Mouse (Mus musculus): ENCODE results near the gene Skor1. TPM values are rescaled to one million over a fixed set of nuclear protein-coding genes. Genes with fewer than 3 reads are reported as not detected.

The Skor1 gene
- polyA plus RNA-seq, 1 experiment from 2014 or later = not detected

GRCm38 (mm10) chr9:63182306-63182960 is 33.7 kb upstream of the Skor1 start:
- H3K4me2 ChIP-seq (ENCODE audit: low read depth, low read length) = no peak overlapping the region
- no peak for ATAC-seq (replicated peaks; ENCODE audit: extremely low read depth, insufficient read depth, low FRiP score)
- WGBS = 45% methylated on average over 14 of the region's 14 CpGs
- H3K4me3 ChIP-seq (ENCODE audit: low read length) = no peak overlapping the region
- H3K9ac ChIP-seq (ENCODE audit: low read length) = no peak overlapping the region
- peaks cover 8% of the 10 kb centered on the region for H3K4me1 ChIP-seq (ENCODE audit: control insufficient read depth, insufficient read depth, low read length)
- H3K27ac ChIP-seq (ENCODE audit: low read length) = no peak overlapping the region
- H3K9me3 ChIP-seq (replicated peaks; ENCODE audit: control insufficient read depth, low read length) = no peaks in the 10 kb centered on the region
- 0 out of 2 replicates have a peak, but pooled peaks cover 4% of the 10 kb centered on the region for H3K36me3 ChIP-seq (ENCODE audit: control insufficient read depth, insufficient read depth)
- H3K27me3 ChIP-seq (ENCODE audit: control insufficient read depth, insufficient read depth, low read length) = 0 out of 2 replicates have a peak, but pooled peaks cover 2% of the 10 kb centered on the region

GRCm38 (mm10) chr9:63181337-63182178 is 32.8 kb upstream of the Skor1 start:
- H3K4me3 ChIP-seq (ENCODE audit: low read length) = no peak overlapping the region
- peaks cover 7% of the 10 kb centered on the region; the same call in 1 of the 2 replicates for H3K4me1 ChIP-seq (ENCODE audit: control insufficient read depth, insufficient read depth, low read length)
- 0 out of 2 replicates have a peak, but pooled peaks cover 2% of the 10 kb centered on the region for H3K27me3 ChIP-seq (ENCODE audit: control insufficient read depth, insufficient read depth, low read length)
- H3K27ac ChIP-seq (ENCODE audit: low read length) = no peak overlapping the region
- 0 out of 2 replicates have a peak, but pooled peaks cover 4% of the 10 kb centered on the region for H3K36me3 ChIP-seq (ENCODE audit: control insufficient read depth, insufficient read depth)
- no peak overlapping the region for H3K9ac ChIP-seq (ENCODE audit: low read length)
- no peak for ATAC-seq (replicated peaks; ENCODE audit: extremely low read depth, insufficient read depth, low FRiP score)
- WGBS = 75% methylated on average over 11 of the region's 11 CpGs
- H3K4me2 ChIP-seq (ENCODE audit: low read depth, low read length) = no peak overlapping the region
- H3K9me3 ChIP-seq (replicated peaks; ENCODE audit: control insufficient read depth, low read length) = no peaks in the 10 kb centered on the region

GRCm38 (mm10) chr9:63178296-63178695 is 29.5 kb upstream of the Skor1 start:
- Histone ChIP-seq H3K9me3 (replicated peaks; ENCODE audit: control insufficient read depth, low read length) (no peaks in the 10 kb centered on the region), H3K27me3 (ENCODE audit: control insufficient read depth, insufficient read depth, low read length) (0 out of 2 replicates have a peak, but pooled peaks cover 2% of the 10 kb centered on the region), H3K36me3 (ENCODE audit: control insufficient read depth, insufficient read depth) (0 out of 2 replicates have a peak, but pooled peaks cover 4% of the 10 kb centered on the region), H3K9ac (ENCODE audit: low read length) (no peak overlapping the region), H3K4me3 (ENCODE audit: low read length) (no peak overlapping the region), H3K4me2 (ENCODE audit: low read depth, low read length) (no peak overlapping the region), H3K4me1 (ENCODE audit: control insufficient read depth, insufficient read depth, low read length) (peaks cover 7% of the 10 kb centered on the region; the same call in 1 of the 2 replicates), H3K27ac (ENCODE audit: low read length) (no peak overlapping the region)
- 77% methylated on average over 8 of the region's 8 CpGs for WGBS
- ATAC-seq (replicated peaks; ENCODE audit: extremely low read depth, insufficient read depth, low FRiP score) = no peak

DNA sequence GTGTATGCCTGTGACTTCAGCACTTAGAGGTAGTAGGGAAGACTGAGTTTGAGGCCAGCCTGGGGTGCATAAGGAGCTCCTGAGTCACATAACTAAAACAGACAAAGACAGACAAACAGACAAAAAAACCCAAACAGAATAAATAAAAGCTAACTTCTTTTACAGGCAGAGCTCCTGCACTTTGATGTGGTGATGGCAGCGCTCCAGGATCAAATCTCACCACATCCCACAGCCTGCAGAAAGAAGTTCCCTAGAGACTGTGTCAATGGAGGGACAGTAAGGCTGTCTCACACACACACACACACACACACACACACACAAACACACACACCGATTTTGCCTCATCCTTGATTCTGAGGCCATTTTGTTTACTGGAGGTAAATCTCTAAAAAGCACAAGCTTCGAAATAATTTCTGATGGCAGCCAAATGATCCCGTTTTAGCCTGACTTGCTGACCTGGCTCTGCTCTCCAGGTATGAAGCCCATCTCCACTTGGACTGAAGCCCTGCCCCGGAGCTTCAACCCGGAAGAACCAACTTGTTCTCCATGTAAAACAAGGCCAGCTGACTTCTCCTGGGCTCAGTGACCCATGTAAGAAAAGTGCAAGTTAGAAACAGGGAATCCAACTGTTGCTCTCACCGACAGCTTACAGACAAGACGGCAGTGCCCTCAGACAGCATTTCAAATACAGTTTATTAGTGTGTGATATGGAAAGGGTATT is 25.4 kb upstream of the Skor1 start:
- H3K4me1 ChIP-seq (ENCODE audit: control insufficient read depth, insufficient read depth, low read length) = no peaks in the 10 kb centered on the region
- H3K4me2 ChIP-seq (ENCODE audit: low read depth, low read length) = no peak overlapping the region
- no peak overlapping the region for H3K4me3 ChIP-seq (ENCODE audit: low read length)
- H3K9me3 ChIP-seq (replicated peaks; ENCODE audit: control insufficient read depth, low read length) = 0 out of 2 replicates have a peak, but pooled peaks cover under 1% of the 10 kb centered on the region
- H3K9ac ChIP-seq (ENCODE audit: low read length) = no peak overlapping the region
- H3K27ac ChIP-seq (ENCODE audit: low read length) = no peak overlapping the region
- no peak for ATAC-seq (replicated peaks; ENCODE audit: extremely low read depth, insufficient read depth, low FRiP score)
- 86% methylated on average over 8 of the region's 8 CpGs for WGBS
- H3K27me3 ChIP-seq (ENCODE audit: control insufficient read depth, insufficient read depth, low read length) = no peaks in the 10 kb centered on the region
- H3K36me3 ChIP-seq (ENCODE audit: control insufficient read depth, insufficient read depth) = peaks cover 3% of the 10 kb centered on the region

GRCm38 (mm10) chr9:63171951-63172350 is 23.2 kb upstream of the Skor1 start:
- Histone ChIP-seq H3K36me3 (ENCODE audit: control insufficient read depth, insufficient read depth) (peaks cover 4% of the 10 kb centered on the region), H3K27ac (ENCODE audit: low read length) (no peak overlapping the region), H3K4me3 (ENCODE audit: low read length) (no peak overlapping the region), H3K27me3 (ENCODE audit: control insufficient read depth, insufficient read depth, low read length) (no peaks in the 10 kb centered on the region), H3K4me1 (ENCODE audit: control insufficient read depth, insufficient read depth, low read length) (no peaks in the 10 kb centered on the region), H3K9ac (ENCODE audit: low read length) (no peak overlapping the region), H3K4me2 (ENCODE audit: low read depth, low read length) (no peak overlapping the region), H3K9me3 (replicated peaks; ENCODE audit: control insufficient read depth, low read length) (0 out of 2 replicates have a peak, but pooled peaks cover 2% of the 10 kb centered on the region)
- 32% methylated on average over 2 of the region's 2 CpGs for WGBS
- no peak for ATAC-seq (replicated peaks; ENCODE audit: extremely low read depth, insufficient read depth, low FRiP score)

DNA sequence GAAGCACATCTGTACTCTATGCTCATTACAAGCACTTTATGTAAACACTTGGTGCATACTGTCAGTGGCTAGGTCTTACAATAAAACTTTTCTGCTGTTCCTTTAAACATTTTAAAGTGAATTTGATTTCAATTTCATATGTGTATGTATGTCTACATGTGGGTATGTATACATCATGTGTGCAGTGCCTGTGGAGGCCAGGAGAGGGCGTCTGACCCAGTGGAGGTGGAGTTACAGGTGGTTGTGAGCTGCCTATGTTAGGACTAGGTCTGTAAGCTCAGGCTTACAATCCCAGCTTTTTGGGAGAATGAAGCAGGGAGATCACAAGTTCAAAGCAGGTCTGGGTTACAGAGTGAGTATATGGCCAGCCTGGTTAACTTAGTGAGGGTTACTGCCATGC is 20.4 kb upstream of the Skor1 start:
- Histone ChIP-seq H3K4me2 (ENCODE audit: low read depth, low read length) (no peak overlapping the region), H3K27ac (ENCODE audit: low read length) (no peak overlapping the region), H3K9me3 (replicated peaks; ENCODE audit: control insufficient read depth, low read length) (0 out of 2 replicates have a peak, but pooled peaks cover 2% of the 10 kb centered on the region), H3K4me3 (ENCODE audit: low read length) (no peak overlapping the region), H3K27me3 (ENCODE audit: control insufficient read depth, insufficient read depth, low read length) (no peaks in the 10 kb centered on the region), H3K4me1 (ENCODE audit: control insufficient read depth, insufficient read depth, low read length) (no peaks in the 10 kb centered on the region), H3K36me3 (ENCODE audit: control insufficient read depth, insufficient read depth) (peaks cover 4% of the 10 kb centered on the region), H3K9ac (ENCODE audit: low read length) (no peak overlapping the region)
- no peak for ATAC-seq (replicated peaks; ENCODE audit: extremely low read depth, insufficient read depth, low FRiP score)
- WGBS = 67% methylated on average over 1 of the region's 1 CpGs

- 42% methylated on average over 9 of the region's 9 CpGs for WGBS
- Histone ChIP-seq H3K36me3 (ENCODE audit: control insufficient read depth, insufficient read depth) (peaks cover 4% of the 10 kb centered on the region), H3K4me1 (ENCODE audit: control insufficient read depth, insufficient read depth, low read length) (no peaks in the 10 kb centered on the region), H3K4me3 (ENCODE audit: low read length) (no peak overlapping the region), H3K9me3 (replicated peaks; ENCODE audit: control insufficient read depth, low read length) (0 out of 2 replicates have a peak, but pooled peaks cover 2% of the 10 kb centered on the region), H3K9ac (ENCODE audit: low read length) (no peak overlapping the region), H3K27ac (ENCODE audit: low read length) (no peak overlapping the region), H3K4me2 (ENCODE audit: low read depth, low read length) (no peak overlapping the region), H3K27me3 (ENCODE audit: control insufficient read depth, insufficient read depth, low read length) (no peaks in the 10 kb centered on the region; the same call in 1 of the 2 replicates)
- no peak for ATAC-seq (replicated peaks; ENCODE audit: extremely low read depth, insufficient read depth, low FRiP score)
These were observed 16.3 kb upstream of the Skor1 start for GRCm38 (mm10) chr9:63165070-63165469.

- no peaks in the 10 kb centered on the region for H3K4me1 ChIP-seq (ENCODE audit: control insufficient read depth, insufficient read depth, low read length)
- H3K36me3 ChIP-seq (ENCODE audit: control insufficient read depth, insufficient read depth) = no peaks in the 10 kb centered on the region
- no peak overlapping the region for H3K9ac ChIP-seq (ENCODE audit: low read length)
- no peak for ATAC-seq (replicated peaks; ENCODE audit: extremely low read depth, insufficient read depth, low FRiP score)
- no peak overlapping the region for H3K27ac ChIP-seq (ENCODE audit: low read length)
- peaks cover 10% of the 10 kb centered on the region for H3K27me3 ChIP-seq (ENCODE audit: control insufficient read depth, insufficient read depth, low read length)
- no peak overlapping the region for H3K4me2 ChIP-seq (ENCODE audit: low read depth, low read length)
- H3K4me3 ChIP-seq (ENCODE audit: low read length) = no peak overlapping the region
- H3K9me3 ChIP-seq (replicated peaks; ENCODE audit: control insufficient read depth, low read length) = no peaks in the 10 kb centered on the region
- WGBS = 82% methylated on average over 8 of the region's 8 CpGs
These were observed 15.0 kb upstream of the Skor1 start for GRCm38 (mm10) chr9:63163756-63164155.
